Mouse (Mus musculus) C2C12 (cell line): Measurements from ENCODE around the gene Samhd1.

Experiments used
- CTCF ChIP-seq: IDR thresholded peaks from one replicate; pipeline ENCODE4 v1.5.1; 2011; ENCODE audit not compliant: control insufficient read depth, insufficient read depth, insufficient read length
- MYOD1 ChIP-seq: IDR thresholded peaks from one replicate; pipeline ENCODE4 v1.6.1; 2011; ENCODE audit warnings: low read depth; ENCODE audit not compliant: control insufficient read depth, insufficient read length

DNA sequence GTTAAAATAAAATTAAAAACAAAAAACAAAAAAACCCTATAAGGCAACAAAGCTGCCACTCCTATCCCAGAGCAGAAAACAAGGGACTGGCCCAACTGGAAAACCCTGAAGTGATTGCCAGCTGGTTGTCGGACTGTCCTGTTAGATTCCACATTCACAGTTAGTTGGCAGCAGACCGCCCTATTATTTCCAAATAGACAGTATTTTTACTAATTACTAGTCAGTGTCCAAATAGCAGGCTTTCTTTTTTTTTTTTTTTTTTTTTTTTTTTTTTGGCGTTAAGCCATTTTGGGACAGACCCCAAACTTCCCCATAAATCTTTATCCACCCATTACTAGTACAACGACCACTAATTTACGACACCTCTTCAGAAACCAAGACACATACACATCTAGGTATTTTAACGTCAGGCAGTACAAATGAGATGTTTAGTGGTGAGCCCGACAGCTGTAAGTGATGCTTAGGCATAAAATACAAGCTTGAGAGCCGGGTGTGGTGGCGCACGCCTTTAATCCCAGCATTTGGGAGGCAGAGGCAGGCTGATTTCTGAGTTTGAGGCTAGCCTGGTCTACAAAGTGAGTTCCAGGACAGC lies 560 bp upstream of the Samhd1 start:
- TF ChIP-seq CTCF: no peak
- TF ChIP-seq MYOD1: no peak
